Mouse (Mus musculus) limb, embryonic 13.5 days (tissue): ENCODE data around the gene Bcor. TPM values are rescaled to one million over a fixed set of nuclear protein-coding genes. Genes with fewer than 3 reads are reported as not detected.

Source experiments
- ATAC-seq: fragments of 200-750 bp; cut with Nextera tagmentation; 2 replicates; pipeline ENCODE4 v1.8.0; 2017; ENCODE audit warnings: low read depth, moderate number of reproducible peaks, moderate TSS enrichment; ENCODE audit not compliant: low FRiP score
- H3K27ac ChIP-seq: fragments of 300-500 bp; sonication (generic); 2 replicates; pipeline ENCODE4 v1.5.1; 2015; ENCODE audit warnings: inconsistent platforms, mild to moderate bottlenecking, moderate library complexity
- H3K27me3 ChIP-seq: fragments of 300-500 bp; sonication (generic); 2 replicates; pipeline ENCODE4 v1.6.1; 2015; ENCODE audit warnings: mild to moderate bottlenecking, inconsistent platforms
- H3K36me3 ChIP-seq: fragments of 300-500 bp; sonication (generic); 2 replicates; pipeline ENCODE4 v1.6.1; 2015; ENCODE audit warnings: inconsistent platforms, mild to moderate bottlenecking, moderate library complexity
- H3K4me1 ChIP-seq: fragments of 300-500 bp; sonication (generic); 2 replicates; pipeline ENCODE4 v1.6.1; 2015; ENCODE audit warnings: inconsistent platforms
- H3K4me2 ChIP-seq: fragments of 300-500 bp; sonication (generic); replicated peaks from 2 replicates; pipeline ENCODE4 v1.6.1; 2015; ENCODE audit warnings: inconsistent platforms, mild to moderate bottlenecking, moderate library complexity
- H3K4me3 ChIP-seq: fragments of 300-500 bp; sonication (generic); 2 replicates; pipeline ENCODE4 v1.5.1; 2015; ENCODE audit warnings: moderate library complexity, mild to moderate bottlenecking, inconsistent platforms
- H3K9ac ChIP-seq: fragments of 300-500 bp; sonication (generic); 2 replicates; pipeline ENCODE4 v1.6.1; 2015; ENCODE audit warnings: mild to moderate bottlenecking, inconsistent platforms
- H3K9me3 ChIP-seq: fragments of 300-500 bp; sonication (generic); 2 replicates; pipeline ENCODE4 v1.6.1; 2016; ENCODE audit warnings: inconsistent platforms
- WGBS: fragments of 180-500 bp; shearing (Covaris S2); methylation state at CpG from one replicate; pipeline ENCODE4 v1.1.7; 2015; 5-methylcytosine and 5-hydroxymethylcytosine counted together
- polyA plus RNA-seq: library from polyadenylated mRNA; unstranded; fragments of >200 nt; fragmentation: Nextera tagmentation; extraction: Ambion mirVana; gene quantifications from 2 replicates; pipeline ENCODE4 v1.2.1, GENCODE M21; 2015

Gene Bcor
- polyA plus RNA-seq, 1 experiment from 2014 or later, result 17.8 TPM

DNA sequence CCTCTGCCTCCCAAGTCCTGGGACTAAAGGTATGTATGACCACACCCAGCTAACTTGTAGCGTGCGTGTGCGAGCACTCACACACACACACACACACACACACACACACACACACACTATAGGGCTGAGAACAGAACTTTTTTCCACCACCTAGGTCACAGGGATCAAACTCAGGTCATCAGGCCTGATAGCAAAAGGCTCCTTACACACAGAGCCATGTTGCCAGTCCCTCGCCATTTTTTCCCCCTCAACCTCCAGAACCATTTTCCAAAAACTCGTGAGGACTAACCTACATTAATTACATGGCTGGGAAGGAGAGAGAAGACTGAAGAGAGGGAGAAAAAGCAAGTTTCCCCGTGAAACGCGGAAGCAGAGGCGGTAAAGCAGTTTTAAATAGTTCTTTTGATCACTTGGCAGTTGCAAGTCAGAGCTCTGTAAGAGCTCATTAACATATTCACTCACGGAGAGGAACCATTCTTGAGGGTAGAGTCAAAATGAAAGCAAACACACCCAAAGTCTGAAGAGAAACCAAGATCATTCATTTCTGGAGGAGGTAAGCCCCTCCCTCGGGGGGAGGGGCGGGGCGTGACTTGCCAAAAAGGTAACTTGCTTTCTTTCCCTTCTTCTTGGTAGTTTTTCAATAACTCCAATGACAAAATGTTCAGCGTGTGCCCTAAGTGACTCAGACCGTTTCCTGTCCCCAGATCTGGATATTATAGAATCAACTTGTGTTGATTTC lies 145.3 kb downstream of the Bcor start:
- WGBS, result 50% methylated on average over 15 of the region's 15 CpGs
- Histone ChIP-seq H3K4me1 (no peaks in the 10 kb centered on the region), H3K9me3 (no peaks in the 10 kb centered on the region), H3K27me3 (no peaks in the 10 kb centered on the region; the same call in 1 of the 2 replicates), H3K9ac (no peak overlapping the region), H3K36me3 (no peaks in the 10 kb centered on the region), H3K27ac (no peak overlapping the region), H3K4me2 (no peak overlapping the region), H3K4me3 (no peak overlapping the region)
- ATAC-seq, result no peak

GRCm38 (mm10) chrX:12010660-12011059 lies 149.5 kb downstream of the Bcor start:
- WGBS, result 88% methylated on average over 1 of the region's 1 CpGs
- Histone ChIP-seq H3K27me3 (peaks cover 39% of the 10 kb centered on the region), H3K9me3 (no peaks in the 10 kb centered on the region), H3K9ac (no peak overlapping the region), H3K4me1 (peaks cover 7% of the 10 kb centered on the region), H3K36me3 (no peaks in the 10 kb centered on the region), H3K4me3 (no peak overlapping the region), H3K4me2 (no peak overlapping the region), H3K27ac (no peak overlapping the region)
- no peak for ATAC-seq

GRCm38 (mm10) chrX:12009046-12009445 lies 151.1 kb downstream of the Bcor start:
- Histone ChIP-seq H3K36me3 (no peaks in the 10 kb centered on the region), H3K9me3 (no peaks in the 10 kb centered on the region), H3K4me2 (no peak overlapping the region), H3K27me3 (peaks cover 55% of the 10 kb centered on the region), H3K4me3 (no peak overlapping the region), H3K4me1 (peaks cover 23% of the 10 kb centered on the region), H3K9ac (no peak overlapping the region), H3K27ac (no peak overlapping the region)
- no peak for ATAC-seq
- 28% methylated on average over 3 of the region's 3 CpGs for WGBS

DNA sequence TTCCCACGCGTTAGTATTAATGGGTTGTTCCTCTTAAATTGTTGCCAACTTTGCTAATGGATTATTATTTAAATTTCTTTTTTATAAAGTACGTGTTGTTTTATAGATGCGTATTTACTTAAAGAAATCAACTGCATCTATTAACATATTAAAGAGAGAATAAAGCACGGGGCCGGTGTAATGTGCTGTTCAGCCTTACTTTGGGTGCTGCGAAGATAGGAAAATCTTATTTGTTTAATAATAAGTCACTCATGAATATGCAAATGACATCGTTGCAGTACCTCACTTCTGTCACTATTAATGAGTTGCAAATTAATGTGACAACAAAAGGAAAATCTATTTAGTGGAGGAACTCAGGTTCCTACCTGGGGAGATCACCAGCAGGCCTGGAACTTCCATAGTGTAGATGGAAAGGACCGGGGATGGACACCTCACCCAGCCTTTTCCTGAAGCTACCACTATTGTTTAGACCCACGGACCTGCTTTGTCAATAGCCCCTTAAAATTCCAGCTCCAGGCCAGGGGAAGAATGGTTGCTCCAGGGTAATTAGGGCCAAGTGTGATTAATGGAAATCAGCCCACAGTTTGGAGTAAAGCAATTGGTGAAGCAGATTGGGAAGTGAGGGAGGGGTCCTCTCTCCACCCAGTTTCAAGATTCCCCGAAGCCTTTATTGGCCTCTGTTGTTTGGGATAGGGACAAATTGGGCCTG lies 152.2 kb downstream of the Bcor start:
- Histone ChIP-seq H3K36me3 (no peaks in the 10 kb centered on the region), H3K4me3 (no peak overlapping the region), H3K9me3 (no peaks in the 10 kb centered on the region), H3K4me1 (peaks cover 33% of the 10 kb centered on the region), H3K27ac (no peak overlapping the region), H3K9ac (no peak overlapping the region), H3K27me3 (peaks cover 66% of the 10 kb centered on the region), H3K4me2 (peak overlapping the region; percentile 72)
- no peak for ATAC-seq
- WGBS, result 15% methylated on average over 11 of the region's 11 CpGs

- WGBS, result 2% methylated on average over 57 of the region's 75 CpGs
Observed at GRCm38 (mm10) chrX:12006882-12007753, 153.0 kb downstream of the Bcor start.

GRCm38 (mm10) chrX:12006031-12006881 lies 153.9 kb downstream of the Bcor start:
- Histone ChIP-seq H3K4me1 (peaks cover 48% of the 10 kb centered on the region), H3K9me3 (no peaks in the 10 kb centered on the region), H3K4me3 (peak overlapping the region; percentile 45), H3K27me3 (peaks cover 81% of the 10 kb centered on the region), H3K9ac (peak overlapping the region; percentile 66), H3K36me3 (no peaks in the 10 kb centered on the region), H3K27ac (peak overlapping the region; percentile 81), H3K4me2 (peak overlapping the region; percentile 72)
- peak; percentile 62 for ATAC-seq
- 2% methylated on average over 42 of the region's 57 CpGs for WGBS

More at GRCm38 (mm10) chrX:12006882-12007753, 153.0 kb downstream of the Bcor start:
- peak overlapping the region; percentile 81; the same call in 1 of the 2 replicates for H3K27ac ChIP-seq
- no peaks in the 10 kb centered on the region for H3K36me3 ChIP-seq
- no peaks in the 10 kb centered on the region for H3K9me3 ChIP-seq
- H3K9ac ChIP-seq, result peak overlapping the region; percentile 66
- H3K4me2 ChIP-seq, result peak overlapping the region; percentile 72
- H3K4me3 ChIP-seq, result peak overlapping the region; percentile 45
- H3K4me1 ChIP-seq, result peaks cover 39% of the 10 kb centered on the region
- H3K27me3 ChIP-seq, result peaks cover 73% of the 10 kb centered on the region
- ATAC-seq, result peak; percentile 66

GRCm38 (mm10) chrX:12005181-12006030 lies 154.7 kb downstream of the Bcor start:
- Histone ChIP-seq H3K4me1 (peaks cover 55% of the 10 kb centered on the region), H3K9ac (0 out of 2 replicates have a peak overlapping the region, but pooled peaks have one; percentile 66), H3K9me3 (no peaks in the 10 kb centered on the region), H3K4me2 (peak overlapping the region; percentile 72), H3K36me3 (no peaks in the 10 kb centered on the region), H3K27ac (peak overlapping the region; percentile 81; the same call in 1 of the 2 replicates), H3K4me3 (peak overlapping the region; percentile 45), H3K27me3 (peaks cover 90% of the 10 kb centered on the region)
- WGBS, result 7% methylated on average over 36 of the region's 38 CpGs
- ATAC-seq, result peak; percentile 20; the same call in 1 of the 2 replicates

DNA sequence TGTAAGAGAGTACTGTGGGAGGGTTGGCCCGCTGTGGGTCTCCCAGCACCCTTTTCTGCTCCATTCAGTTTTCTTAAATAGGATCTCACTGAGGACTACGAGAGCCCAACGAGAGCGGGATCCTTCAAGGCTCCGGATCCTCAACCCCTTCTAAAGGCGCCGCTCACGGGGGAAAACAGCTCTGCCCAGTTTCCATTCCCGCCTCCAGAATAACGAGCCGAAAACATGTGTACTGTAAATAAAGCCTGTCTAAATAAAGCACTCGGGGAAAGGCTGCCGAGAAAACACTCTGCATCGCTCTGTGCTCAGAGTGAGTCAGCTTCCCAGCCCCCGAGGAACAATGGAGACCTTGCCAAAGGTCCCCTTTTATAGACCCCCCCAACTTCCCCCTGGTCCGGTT lies 155.7 kb downstream of the Bcor start:
- 12% methylated on average over 16 of the region's 16 CpGs for WGBS
- Histone ChIP-seq H3K27me3 (peaks cover 95% of the 10 kb centered on the region), H3K9ac (no peak overlapping the region), H3K4me1 (peaks cover 63% of the 10 kb centered on the region), H3K36me3 (no peaks in the 10 kb centered on the region), H3K27ac (no peak overlapping the region), H3K9me3 (no peaks in the 10 kb centered on the region), H3K4me2 (0 out of 2 replicates have a peak overlapping the region, but pooled peaks have one; percentile 4), H3K4me3 (no peak overlapping the region)
- no peak for ATAC-seq

DNA sequence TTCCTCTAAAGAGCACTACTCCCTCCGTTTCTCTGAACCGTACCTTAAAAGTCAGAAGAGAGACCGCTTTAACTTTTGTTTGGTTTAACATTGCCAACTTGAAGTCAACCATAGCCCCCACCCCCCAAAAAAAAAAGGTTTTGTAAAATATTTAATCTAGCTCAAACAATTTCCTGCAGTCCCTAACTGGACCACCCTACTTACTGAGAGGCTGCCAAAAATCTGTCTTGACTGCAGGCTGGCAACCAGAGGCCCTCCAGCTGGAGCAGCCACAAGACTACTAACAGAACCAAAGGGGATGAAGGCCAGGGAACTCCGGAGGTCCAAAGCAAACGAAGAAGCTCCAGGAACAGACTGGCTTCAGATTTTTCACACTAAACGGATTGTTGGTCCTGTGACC lies 156.2 kb downstream of the Bcor start:
- no peaks in the 10 kb centered on the region for H3K36me3 ChIP-seq
- no peak overlapping the region for H3K27ac ChIP-seq
- H3K4me3 ChIP-seq, result no peak overlapping the region
- no peak overlapping the region for H3K9ac ChIP-seq
- H3K9me3 ChIP-seq, result no peaks in the 10 kb centered on the region
- no peak for ATAC-seq
- 21% methylated on average over 6 of the region's 6 CpGs for whole genome bisulfite sequencing
- peaks cover 63% of the 10 kb centered on the region for H3K4me1 ChIP-seq
- peaks cover 95% of the 10 kb centered on the region for H3K27me3 ChIP-seq
- 0 out of 2 replicates have a peak overlapping the region, but pooled peaks have one; percentile 4 for H3K4me2 ChIP-seq

- Histone ChIP-seq H3K36me3 (no peaks in the 10 kb centered on the region), H3K4me3 (no peak overlapping the region), H3K9ac (no peak overlapping the region), H3K4me1 (peaks cover 68% of the 10 kb centered on the region), H3K9me3 (no peaks in the 10 kb centered on the region), H3K27ac (peak overlapping the region; percentile 15; the same call in 1 of the 2 replicates), H3K4me2 (no peak overlapping the region), H3K27me3 (peaks cover 95% of the 10 kb centered on the region)
- no peak for ATAC-seq
- WGBS, result 8% methylated on average over 1 of the region's 1 CpGs
Observed at GRCm38 (mm10) chrX:12003539-12003938, 156.6 kb downstream of the Bcor start.
